Mouse (Mus musculus) stomach, postnatal 0 days (tissue): Measurements from ENCODE around the gene Ccdc142. TPM values are rescaled to one million over a fixed set of nuclear protein-coding genes. Genes with fewer than 3 reads are reported as not detected.

ENCODE experiments used
- ATAC-seq: fragments of 200-750 bp; cut with Nextera tagmentation; 2 replicates; pipeline ENCODE4 v1.8.0; 2017; ENCODE audit not compliant: low FRiP score, low TSS enrichment
- DNase-seq: peaks from one replicate; pipeline ENCODE4 v3.0.0-alpha.2; 2016; ENCODE audit warnings: low spot score
- H3K27ac ChIP-seq: fragments of 300-500 bp; sonication (generic); replicated peaks from 2 replicates; pipeline ENCODE4 v1.5.1; 2014; ENCODE audit warnings: mild to moderate bottlenecking, control low read depth
- H3K27me3 ChIP-seq: fragments of 300-500 bp; sonication (generic); 2 replicates; pipeline ENCODE4 v1.6.1; 2014; ENCODE audit warnings: low read length; ENCODE audit not compliant: control insufficient read depth, insufficient read depth
- H3K36me3 ChIP-seq: fragments of 300-500 bp; sonication (generic); 2 replicates; pipeline ENCODE4 v1.6.1; 2014; ENCODE audit warnings: low read length, mixed read lengths; ENCODE audit not compliant: control insufficient read depth, insufficient read depth
- H3K4me1 ChIP-seq: fragments of 300-500 bp; sonication (generic); replicated peaks from 2 replicates; pipeline ENCODE4 v1.6.1; 2014; ENCODE audit warnings: antibody characterized with exemption; ENCODE audit not compliant: control insufficient read depth, insufficient read depth
- H3K4me2 ChIP-seq: fragments of 300-500 bp; sonication (generic); replicated peaks from 2 replicates; pipeline ENCODE4 v1.6.1; 2014; ENCODE audit warnings: low read depth, mild to moderate bottlenecking, control low read depth, moderate library complexity
- H3K4me3 ChIP-seq: fragments of 300-500 bp; sonication (generic); 2 replicates; pipeline ENCODE4 v1.5.1; 2014; ENCODE audit warnings: low read depth, low read length, control low read depth
- H3K9ac ChIP-seq: fragments of 300-500 bp; sonication (generic); 2 replicates; pipeline ENCODE4 v1.6.1; 2014; ENCODE audit warnings: mild to moderate bottlenecking, low read length, control low read depth, mixed read lengths
- H3K9me3 ChIP-seq: fragments of 300-500 bp; sonication (generic); 2 replicates; pipeline ENCODE4 v1.6.1; 2016; ENCODE audit warnings: low read length; ENCODE audit not compliant: control insufficient read depth
- CTCF ChIP-seq: IDR thresholded peaks from 2 replicates; pipeline ENCODE4 v1.5.1; 2016; ENCODE audit warnings: antibody characterized with exemption, low read depth, mild to moderate bottlenecking, moderate library complexity
- EP300 ChIP-seq: optimal IDR thresholded peaks from 2 replicates; pipeline ENCODE3; 2016; ENCODE audit warnings: antibody characterized with exemption
- WGBS: fragments of 180-500 bp; shearing (Covaris S2); extraction: QIAGEN DNeasy Blood & Tissue Kit; methylation state at CpG from one replicate; pipeline ENCODE4 v1.1.7; 2014; 5-methylcytosine and 5-hydroxymethylcytosine counted together
- polyA plus RNA-seq: library from polyadenylated mRNA; unstranded; fragments of >200 nt; fragmentation: Nextera tagmentation; extraction: Ambion mirVana; gene quantifications from 2 replicates; pipeline ENCODE4 v1.2.1, GENCODE M21; 2015

Ccdc142 gene
- polyA plus RNA-seq, 1 experiment from 2014 or later = 1.1 TPM

DNA sequence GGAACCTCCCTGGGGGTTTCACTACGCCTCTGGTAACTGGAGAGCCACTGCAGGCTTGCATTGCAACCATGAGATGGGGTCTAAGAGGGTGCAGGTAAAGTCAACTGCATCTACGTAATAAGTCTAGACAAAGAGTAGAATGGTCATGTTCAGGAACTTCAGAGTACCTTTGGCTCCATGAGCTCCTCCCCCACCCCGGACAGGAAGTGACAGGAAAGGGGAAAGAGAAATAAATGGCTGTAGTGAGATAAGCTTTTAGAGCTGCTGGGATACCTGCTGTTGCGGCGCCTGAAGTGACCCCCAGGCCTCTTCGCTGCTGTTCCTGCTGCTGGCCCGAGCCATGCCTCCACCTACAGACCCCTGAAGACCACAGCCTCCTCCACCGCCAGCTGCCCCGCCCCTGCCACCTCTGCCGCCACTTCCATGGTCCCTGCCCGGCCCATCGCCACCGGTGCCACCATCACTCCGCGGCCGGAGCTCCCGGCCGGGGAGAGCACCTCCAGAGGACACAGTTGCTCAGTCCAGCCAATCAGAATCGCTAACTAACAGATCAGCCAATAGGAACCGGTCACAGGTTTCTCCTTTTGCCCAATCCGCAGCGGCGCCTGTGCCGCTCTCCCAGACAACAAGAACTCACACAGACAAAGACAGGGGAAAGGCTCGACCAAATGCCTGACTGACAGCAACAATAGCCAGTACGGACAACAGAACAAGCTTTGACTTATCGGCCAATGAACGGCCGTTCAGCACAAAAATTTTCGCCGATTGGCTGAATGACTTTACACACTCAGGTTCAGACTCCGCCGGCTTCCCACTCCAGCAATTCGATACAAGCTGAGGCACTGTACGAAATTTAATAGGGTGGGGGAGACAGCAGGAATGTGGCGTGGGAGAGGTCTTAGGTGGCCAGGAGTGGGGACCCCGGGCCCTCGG, 19.8 kb downstream of the Ccdc142 start, which contains the start of gene Wbp1:
Gene Wbp1, minus strand, starts transcription at position 630 of the 933 bp plus-strand sequence.
- ATAC-seq = peak; percentile 96
- Histone ChIP-seq H3K4me1 (no peaks in the 10 kb centered on the region; the same call in none of the 2 replicates), H3K9ac (peak within 1 kb of the TSS; percentile 73)

DNA sequence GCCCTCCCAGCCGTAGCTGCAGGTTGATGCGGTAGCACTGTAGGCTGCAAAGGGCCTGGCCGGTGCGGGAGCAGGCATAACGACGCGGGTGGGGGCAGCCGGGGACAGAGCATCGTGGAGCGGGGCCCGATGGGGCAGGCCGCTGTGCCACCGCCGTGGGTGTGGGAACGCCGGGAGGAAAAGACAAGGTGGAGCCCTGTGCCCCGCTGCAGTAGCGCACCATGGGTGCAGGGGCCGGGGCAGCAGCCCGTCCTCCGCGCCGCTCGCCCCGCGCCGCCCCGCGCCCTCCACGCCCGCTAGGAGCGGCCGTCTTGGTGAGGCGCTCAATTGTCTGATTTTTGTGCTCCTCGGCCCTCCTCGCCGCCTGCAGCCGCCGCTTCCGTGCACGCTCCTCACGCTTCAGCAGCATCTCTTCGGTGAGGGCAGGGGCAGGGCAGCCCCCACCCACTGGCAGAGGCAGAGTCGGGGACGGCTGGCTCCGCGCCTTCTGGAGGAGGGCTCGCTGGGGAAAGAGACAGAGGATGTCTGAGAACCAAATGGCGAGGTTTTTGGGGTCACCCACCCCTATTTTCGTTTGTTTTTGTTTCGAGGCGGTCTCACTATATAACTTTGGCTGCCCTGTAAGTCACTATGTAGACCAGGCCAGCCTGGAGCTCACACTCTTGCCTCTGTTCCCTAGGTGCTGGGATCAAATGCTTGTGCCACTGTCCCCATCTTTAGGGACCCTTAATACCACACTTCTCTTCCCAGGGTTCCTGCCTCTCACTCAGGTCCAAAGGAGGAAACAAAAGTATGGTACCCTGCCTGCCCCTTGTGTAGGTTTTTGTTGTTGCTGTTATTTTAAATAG, 20.7 kb downstream of the Ccdc142 start:
- peak overlapping the region; percentile 70 for H3K4me3 ChIP-seq
- DNase-seq (no peak), ATAC-seq (peak; percentile 43; the same call in 1 of the 2 replicates)
- peak overlapping the region; percentile 99 for H3K4me2 ChIP-seq
- no peaks in the 10 kb centered on the region for H3K27me3 ChIP-seq
- no peaks in the 10 kb centered on the region for H3K9me3 ChIP-seq
- no peaks in the 10 kb centered on the region; the same call in none of the 2 replicates for H3K4me1 ChIP-seq
- WGBS = 1% methylated on average over 51 of the region's 52 CpGs
- H3K9ac ChIP-seq = peak overlapping the region; percentile 69
- peaks cover 5% of the 10 kb centered on the region for H3K36me3 ChIP-seq
- TF ChIP-seq EP300 = no peak
- TF ChIP-seq CTCF = no peak
- peak overlapping the region; percentile 92 for H3K27ac ChIP-seq

More for the DNA sequence above, 19.8 kb downstream of the Ccdc142 start, which contains the start of gene Wbp1:
- Histone ChIP-seq H3K27ac (peak within 1 kb of the TSS; percentile 92), H3K4me2 (peak within 1 kb of the TSS; percentile 99), H3K9me3 (no peaks in the 10 kb centered on the region), H3K4me3 (peak within 1 kb of the TSS; percentile 70), H3K27me3 (no peaks in the 10 kb centered on the region), H3K36me3 (peaks cover 5% of the 10 kb centered on the region)
- DNase-seq = peak; percentile 96
- under 1% methylated on average over 38 of the region's 38 CpGs for WGBS
- TF ChIP-seq EP300 (no peak), CTCF (peak; percentile 37)

DNA sequence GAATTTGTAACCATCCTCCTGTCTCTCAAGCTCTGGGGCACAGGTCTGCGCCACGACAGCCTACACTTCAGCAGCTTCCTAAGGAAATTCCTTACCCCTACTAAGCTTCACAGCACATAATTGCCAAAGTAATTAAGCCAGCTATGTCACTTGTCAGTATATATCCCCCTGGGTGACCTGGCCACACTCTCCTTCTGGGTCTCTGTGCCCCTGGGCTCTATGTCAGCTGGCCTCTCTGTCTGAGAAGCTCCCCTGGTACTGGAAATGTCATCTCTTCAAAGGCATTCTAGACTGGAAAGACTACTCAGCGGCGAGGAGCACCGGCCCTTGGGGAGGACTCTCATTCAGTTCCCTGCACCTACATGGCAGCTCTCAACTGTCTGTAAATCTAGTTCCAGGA, 21.6 kb downstream of the Ccdc142 start:
- H3K36me3 ChIP-seq = peaks cover 2% of the 10 kb centered on the region
- no peak overlapping the region for H3K4me2 ChIP-seq
- TF ChIP-seq CTCF (no peak), EP300 (no peak)
- no peak overlapping the region for H3K4me3 ChIP-seq
- no peak for DNase-seq
- no peaks in the 10 kb centered on the region for H3K27me3 ChIP-seq
- H3K27ac ChIP-seq = no peak overlapping the region
- H3K9ac ChIP-seq = no peak overlapping the region
- no peaks in the 10 kb centered on the region; the same call in none of the 2 replicates for H3K4me1 ChIP-seq
- 76% methylated on average over 5 of the region's 5 CpGs for WGBS
- no peaks in the 10 kb centered on the region for H3K9me3 ChIP-seq
- no peak for ATAC-seq

DNA sequence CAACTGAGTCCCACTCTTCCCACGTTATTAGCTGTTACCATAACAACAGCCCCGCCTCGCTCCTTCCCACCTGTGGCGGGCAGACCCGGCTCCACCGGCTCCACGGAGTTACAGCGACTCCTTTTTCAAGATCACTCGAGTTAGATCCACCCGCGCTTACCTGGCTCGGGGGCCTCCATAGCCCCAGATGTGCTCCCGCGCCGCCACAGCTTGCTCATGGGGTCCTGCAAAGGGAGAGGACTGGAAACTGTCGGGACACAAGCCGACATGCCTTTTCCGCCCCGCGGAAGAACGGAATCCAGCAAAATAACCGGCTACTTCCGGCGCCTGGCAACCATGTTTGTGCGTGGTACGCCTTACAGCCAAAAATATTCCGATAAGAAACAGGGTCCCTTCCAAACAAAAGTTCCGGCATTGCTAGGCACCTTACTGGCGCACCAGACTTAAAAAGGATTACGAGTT, 23.5 kb downstream of the Ccdc142 start:
- no peaks in the 10 kb centered on the region for H3K9me3 ChIP-seq
- under 1% methylated on average over 30 of the region's 30 CpGs for WGBS
- ATAC-seq (peak; percentile 22), DNase-seq (peak; percentile 91)
- peak overlapping the region; percentile 91 for H3K4me2 ChIP-seq
- no peaks in the 10 kb centered on the region for H3K27me3 ChIP-seq
- no peak overlapping the region for H3K27ac ChIP-seq
- TF ChIP-seq EP300 = no peak
- TF ChIP-seq CTCF = no peak
- peak overlapping the region; percentile 80 for H3K4me3 ChIP-seq
- H3K4me1 ChIP-seq = no peaks in the 10 kb centered on the region; the same call in none of the 2 replicates
- peak overlapping the region; percentile 75 for H3K9ac ChIP-seq
- H3K36me3 ChIP-seq = no peaks in the 10 kb centered on the region

DNA sequence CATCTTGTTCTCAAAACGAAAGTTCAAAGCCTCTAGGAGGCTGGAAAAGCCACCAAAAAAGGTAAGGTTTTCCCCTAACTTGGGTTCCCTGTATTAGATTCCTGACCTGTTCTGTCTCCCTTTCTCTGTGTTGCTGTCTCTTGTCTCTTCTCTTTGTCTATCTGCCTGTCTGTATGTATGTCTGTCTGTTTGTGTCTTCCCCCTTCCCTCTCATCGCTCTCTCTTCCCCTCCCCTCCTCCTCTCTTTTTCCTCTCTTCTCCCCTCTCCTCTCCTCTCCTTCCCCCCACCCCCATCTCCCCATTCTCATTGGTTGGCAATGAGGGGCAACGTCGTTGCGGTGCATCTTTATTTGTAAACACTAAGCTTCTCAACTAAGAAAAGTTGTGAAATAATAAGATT, 23.9 kb downstream of the Ccdc142 start, which contains the start of gene Ino80b:
Gene Ino80b, minus strand, starts transcription at position 101 of the 400 bp plus-strand sequence.
- Histone ChIP-seq H3K4me2 (peak within 1 kb of the TSS; percentile 91), H3K36me3 (no peaks in the 10 kb centered on the region), H3K27ac (no peak within 1 kb of the TSS), H3K9ac (peak within 1 kb of the TSS; percentile 75), H3K9me3 (no peaks in the 10 kb centered on the region), H3K4me3 (peak within 1 kb of the TSS; percentile 80), H3K4me1 (no peaks in the 10 kb centered on the region; the same call in none of the 2 replicates), H3K27me3 (no peaks in the 10 kb centered on the region)
- ATAC-seq (no peak), DNase-seq (no peak)
- no peak for TF ChIP-seq CTCF
- TF ChIP-seq EP300 = no peak
- WGBS = 23% methylated on average over 5 of the region's 5 CpGs
